Mouse (Mus musculus) heart, embryonic 15.5 days (tissue): ENCODE data around the gene Hectd2. TPM values are rescaled to one million over a fixed set of nuclear protein-coding genes. Genes with fewer than 3 reads are reported as not detected.
A peak's percentile ranks its signal among the peaks of the same experiment; 100 is the strongest.

Experiments used
- ATAC-seq: fragments of 200-750 bp; cut with Nextera tagmentation; replicated peaks from 2 replicates; pipeline ENCODE4 v1.8.0; 2017; ENCODE audit warnings: low read depth, moderate TSS enrichment; ENCODE audit not compliant: insufficient number of reproducible peaks, insufficient read depth, low FRiP score
- H3K27ac ChIP-seq: fragments of 300-500 bp; sonication (generic); 2 replicates; pipeline ENCODE4 v1.5.1; 2015; ENCODE audit warnings: mild to moderate bottlenecking, inconsistent platforms
- H3K27me3 ChIP-seq: fragments of 300-500 bp; sonication (generic); 2 replicates; pipeline ENCODE4 v1.6.1; 2015; ENCODE audit warnings: inconsistent platforms
- H3K36me3 ChIP-seq: fragments of 300-500 bp; sonication (generic); 2 replicates; pipeline ENCODE4 v1.6.1; 2015; ENCODE audit warnings: mild to moderate bottlenecking, inconsistent platforms
- H3K4me1 ChIP-seq: fragments of 300-500 bp; sonication (generic); replicated peaks from 2 replicates; pipeline ENCODE4 v1.6.1; 2015; ENCODE audit warnings: inconsistent platforms
- H3K4me2 ChIP-seq: fragments of 300-500 bp; sonication (generic); 2 replicates; pipeline ENCODE4 v1.6.1; 2015; ENCODE audit warnings: inconsistent platforms, mild to moderate bottlenecking, moderate library complexity
- H3K4me3 ChIP-seq: fragments of 300-500 bp; sonication (generic); 2 replicates; pipeline ENCODE4 v1.5.1; 2015; ENCODE audit warnings: mild to moderate bottlenecking, inconsistent platforms
- H3K9ac ChIP-seq: fragments of 300-500 bp; sonication (generic); 2 replicates; pipeline ENCODE4 v1.6.1; 2015; ENCODE audit warnings: mild to moderate bottlenecking, inconsistent platforms
- H3K9me3 ChIP-seq: fragments of 300-500 bp; sonication (generic); replicated peaks from 2 replicates; pipeline ENCODE4 v1.6.1; 2016; ENCODE audit warnings: inconsistent platforms
- WGBS: fragments of 180-500 bp; shearing (Covaris S2); methylation state at CpG from one replicate; pipeline ENCODE4 v1.1.7; 2015; ENCODE audit warnings: mixed read lengths; 5-methylcytosine and 5-hydroxymethylcytosine counted together
- polyA plus RNA-seq: library from polyadenylated mRNA; unstranded; fragments of >200 nt; fragmentation: Nextera tagmentation; extraction: Ambion mirVana; gene quantifications from 2 replicates; pipeline ENCODE4 v1.2.1, GENCODE M21; 2015

Gene Hectd2
- 4.7 and 5.2 TPM in 2 replicates for polyA plus RNA-seq

- under 1% methylated on average over 47 of the region's 92 CpGs for WGBS
- Histone ChIP-seq H3K4me3 (peak within 1 kb of the TSS; percentile 95), H3K27me3 (0 out of 2 replicates have a peak, but pooled peaks cover 4% of the 10 kb centered on the region), H3K27ac (peak within 1 kb of the TSS; percentile 91), H3K9ac (peak within 1 kb of the TSS; percentile 95), H3K4me1 (peaks cover 6% of the 10 kb centered on the region), H3K4me2 (peak within 1 kb of the TSS; percentile 98), H3K36me3 (no peaks in the 10 kb centered on the region), H3K9me3 (no peaks in the 10 kb centered on the region)
- peak; percentile 86 for ATAC-seq
Measured at GRCm38 (mm10) chr19:36554046-36554784, at the start of gene Hectd2. Gene Hectd2 (plus strand): TSS chr19:36554639.

- WGBS = 85% methylated on average over 2 of the region's 2 CpGs
Measured at GRCm38 (mm10) chr19:36504716-36505115, 49.7 kb upstream of the Hectd2 start.

GRCm38 (mm10) chr19:36511305-36511704 lies 43.1 kb upstream of the Hectd2 start:
- H3K9ac ChIP-seq = no peak overlapping the region
- H3K9me3 ChIP-seq = no peaks in the 10 kb centered on the region
- 78% methylated on average over 1 of the region's 1 CpGs for WGBS
- no peaks in the 10 kb centered on the region for H3K4me1 ChIP-seq
- no peak overlapping the region for H3K4me3 ChIP-seq
- H3K27me3 ChIP-seq = no peaks in the 10 kb centered on the region
- ATAC-seq = no peak
- H3K36me3 ChIP-seq = no peaks in the 10 kb centered on the region
- no peak overlapping the region for H3K27ac ChIP-seq
- no peak overlapping the region for H3K4me2 ChIP-seq

More at GRCm38 (mm10) chr19:36504716-36505115, 49.7 kb upstream of the Hectd2 start:
- Histone ChIP-seq H3K9ac (no peak overlapping the region), H3K27ac (no peak overlapping the region), H3K36me3 (no peaks in the 10 kb centered on the region), H3K4me1 (no peaks in the 10 kb centered on the region), H3K4me3 (no peak overlapping the region), H3K4me2 (no peak overlapping the region), H3K27me3 (no peaks in the 10 kb centered on the region), H3K9me3 (no peaks in the 10 kb centered on the region)
- no peak for ATAC-seq

GRCm38 (mm10) chr19:36518461-36518860 lies 36.0 kb upstream of the Hectd2 start:
- H3K9me3 ChIP-seq = no peaks in the 10 kb centered on the region
- H3K4me3 ChIP-seq = no peak overlapping the region
- no peak for ATAC-seq
- no peaks in the 10 kb centered on the region for H3K27me3 ChIP-seq
- no peak overlapping the region for H3K27ac ChIP-seq
- 27% methylated on average over 2 of the region's 2 CpGs for WGBS
- H3K4me2 ChIP-seq = no peak overlapping the region
- H3K36me3 ChIP-seq = no peaks in the 10 kb centered on the region
- H3K4me1 ChIP-seq = peaks cover 10% of the 10 kb centered on the region
- no peak overlapping the region for H3K9ac ChIP-seq

- Histone ChIP-seq H3K27ac (no peak overlapping the region), H3K4me3 (no peak overlapping the region), H3K4me2 (no peak overlapping the region), H3K27me3 (no peaks in the 10 kb centered on the region), H3K9me3 (no peaks in the 10 kb centered on the region), H3K4me1 (peaks cover 10% of the 10 kb centered on the region), H3K36me3 (no peaks in the 10 kb centered on the region), H3K9ac (no peak overlapping the region)
- no peak for ATAC-seq
- 78% methylated on average over 2 of the region's 2 CpGs for WGBS
Measured at GRCm38 (mm10) chr19:36521568-36521967, 32.9 kb upstream of the Hectd2 start.

- H3K9ac ChIP-seq = no peak overlapping the region
- no peaks in the 10 kb centered on the region for H3K27me3 ChIP-seq
- no peak overlapping the region for H3K4me2 ChIP-seq
- no peaks in the 10 kb centered on the region for H3K9me3 ChIP-seq
- H3K27ac ChIP-seq = no peak overlapping the region
- H3K4me3 ChIP-seq = no peak overlapping the region
- no peak for ATAC-seq
- peaks cover 5% of the 10 kb centered on the region for H3K4me1 ChIP-seq
- WGBS = 18% methylated on average over 3 of the region's 3 CpGs
- no peaks in the 10 kb centered on the region for H3K36me3 ChIP-seq
Measured at GRCm38 (mm10) chr19:36522558-36523195, 31.8 kb upstream of the Hectd2 start.

GRCm38 (mm10) chr19:36525071-36525470 lies 29.4 kb upstream of the Hectd2 start:
- H3K9ac ChIP-seq = no peak overlapping the region
- ATAC-seq = no peak

GRCm38 (mm10) chr19:36533082-36533481 lies 21.4 kb upstream of the Hectd2 start:
- no peaks in the 10 kb centered on the region for H3K36me3 ChIP-seq
- no peak overlapping the region for H3K4me3 ChIP-seq
- no peaks in the 10 kb centered on the region for H3K27me3 ChIP-seq
- peaks cover 17% of the 10 kb centered on the region for H3K4me1 ChIP-seq
- no peak for ATAC-seq
- 60% methylated on average over 5 of the region's 5 CpGs for WGBS
- H3K9me3 ChIP-seq = no peaks in the 10 kb centered on the region
- H3K4me2 ChIP-seq = no peak overlapping the region
- no peak overlapping the region for H3K9ac ChIP-seq
- no peak overlapping the region for H3K27ac ChIP-seq

More at GRCm38 (mm10) chr19:36525071-36525470, 29.4 kb upstream of the Hectd2 start:
- H3K4me1 ChIP-seq = no peaks in the 10 kb centered on the region
- no peak overlapping the region for H3K4me3 ChIP-seq
- H3K9me3 ChIP-seq = no peaks in the 10 kb centered on the region
- no peak overlapping the region for H3K27ac ChIP-seq
- H3K4me2 ChIP-seq = no peak overlapping the region
- no peaks in the 10 kb centered on the region for H3K36me3 ChIP-seq
- H3K27me3 ChIP-seq = no peaks in the 10 kb centered on the region

- peak overlapping the region; percentile 73 for H3K27ac ChIP-seq
- H3K4me1 ChIP-seq = peaks cover 17% of the 10 kb centered on the region
- peak overlapping the region; percentile 55 for H3K4me2 ChIP-seq
- peak overlapping the region; percentile 22 for H3K4me3 ChIP-seq
- H3K36me3 ChIP-seq = no peaks in the 10 kb centered on the region
- WGBS = 44% methylated on average over 17 of the region's 17 CpGs
- H3K9me3 ChIP-seq = no peaks in the 10 kb centered on the region
- peak; percentile 45; the same call in 1 of the 2 replicates for ATAC-seq
- no peaks in the 10 kb centered on the region for H3K27me3 ChIP-seq
- 0 out of 2 replicates have a peak overlapping the region, but pooled peaks have one; percentile 12 for H3K9ac ChIP-seq
Measured at GRCm38 (mm10) chr19:36534011-36534765, 20.3 kb upstream of the Hectd2 start.

GRCm38 (mm10) chr19:36534766-36535140 lies 19.7 kb upstream of the Hectd2 start:
- peak overlapping the region; percentile 55 for H3K4me2 ChIP-seq
- H3K4me3 ChIP-seq = peak overlapping the region; percentile 22
- peak; percentile 72; the same call in 1 of the 2 replicates for ATAC-seq
- peak overlapping the region; percentile 12; the same call in 1 of the 2 replicates for H3K9ac ChIP-seq
- no peaks in the 10 kb centered on the region for H3K27me3 ChIP-seq
- WGBS = 11% methylated on average over 8 of the region's 8 CpGs
- H3K27ac ChIP-seq = peak overlapping the region; percentile 73
- no peaks in the 10 kb centered on the region for H3K36me3 ChIP-seq
- H3K9me3 ChIP-seq = no peaks in the 10 kb centered on the region
- peaks cover 21% of the 10 kb centered on the region for H3K4me1 ChIP-seq

GRCm38 (mm10) chr19:36535186-36535585 lies 19.3 kb upstream of the Hectd2 start:
- Histone ChIP-seq H3K4me2 (peak overlapping the region; percentile 55), H3K36me3 (no peaks in the 10 kb centered on the region), H3K27ac (peak overlapping the region; percentile 73), H3K9ac (peak overlapping the region; percentile 12; the same call in 1 of the 2 replicates), H3K9me3 (no peaks in the 10 kb centered on the region), H3K4me3 (peak overlapping the region; percentile 22; the same call in 1 of the 2 replicates), H3K4me1 (peaks cover 25% of the 10 kb centered on the region), H3K27me3 (no peaks in the 10 kb centered on the region)
- 39% methylated on average over 2 of the region's 2 CpGs for WGBS
- no peak for ATAC-seq
